Mouse (Mus musculus): ENCODE results near the gene Tom1l1. TPM values are rescaled to one million over a fixed set of nuclear protein-coding genes. Genes with fewer than 3 reads are reported as not detected.

Tom1l1 gene
- polyA plus RNA-seq, 1 experiment from 2014 or later, result 60.7 TPM

DNA sequence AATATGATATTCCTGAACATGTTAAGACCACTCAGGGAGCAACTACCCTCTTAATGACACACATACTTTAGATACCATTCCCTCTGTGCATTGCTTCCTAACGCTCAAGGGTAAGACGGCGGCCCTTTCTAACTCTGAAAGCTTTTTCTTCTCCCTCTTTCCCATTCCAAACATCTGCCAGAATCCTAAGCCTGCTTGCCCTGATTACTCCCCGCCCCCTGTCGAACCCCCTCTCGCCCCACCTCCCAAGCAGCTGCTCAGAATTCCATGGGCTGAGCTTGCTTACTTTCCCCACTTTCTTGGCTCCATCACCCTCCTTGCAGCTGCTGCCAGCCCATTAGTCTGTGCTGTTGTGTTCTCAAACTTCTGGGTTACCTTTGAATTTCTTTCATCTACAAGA, 23.0 kb downstream of the Tom1l1 start:
- Histone ChIP-seq H3K4me1 (replicated peaks; ENCODE audit: control insufficient read depth, insufficient read depth, low read length) (peaks cover 45% of the 10 kb centered on the region), H3K27me3 (replicated peaks; ENCODE audit: control insufficient read depth, insufficient read depth, low read length) (no peaks in the 10 kb centered on the region), H3K4me3 (ENCODE audit: low read depth, low read length) (no peak overlapping the region), H3K27ac (ENCODE audit: low read depth, low read length) (peak overlapping the region; percentile 98), H3K9ac (ENCODE audit: low read depth, low read length) (peak overlapping the region; percentile 64), H3K9me3 (ENCODE audit: control insufficient read depth, low read length) (no peaks in the 10 kb centered on the region), H3K4me2 (peak overlapping the region; percentile 66), H3K36me3 (ENCODE audit: control insufficient read depth, insufficient read depth, low read length) (peaks cover 15% of the 10 kb centered on the region; the same call in 1 of the 2 replicates)
- 46% methylated on average over 6 of the region's 6 CpGs for WGBS
- ATAC-seq (replicated peaks; ENCODE audit: low FRiP score), result no peak
- DNase-seq (ENCODE audit: low spot score), result no peak

- DNase-seq (ENCODE audit: low spot score) (peak; percentile 53), ATAC-seq (replicated peaks; ENCODE audit: low FRiP score) (peak; percentile 88)
- Histone ChIP-seq H3K36me3 (ENCODE audit: control insufficient read depth, insufficient read depth, low read length) (peaks cover 13% of the 10 kb centered on the region; the same call in 1 of the 2 replicates), H3K4me1 (replicated peaks; ENCODE audit: control insufficient read depth, insufficient read depth, low read length) (peaks cover 45% of the 10 kb centered on the region), H3K4me2 (peak overlapping the region; percentile 66), H3K9ac (ENCODE audit: low read depth, low read length) (peak overlapping the region; percentile 64), H3K27ac (ENCODE audit: low read depth, low read length) (peak overlapping the region; percentile 98), H3K4me3 (ENCODE audit: low read depth, low read length) (peak overlapping the region; percentile 12; the same call in 1 of the 2 replicates), H3K9me3 (ENCODE audit: control insufficient read depth, low read length) (no peaks in the 10 kb centered on the region), H3K27me3 (replicated peaks; ENCODE audit: control insufficient read depth, insufficient read depth, low read length) (no peaks in the 10 kb centered on the region)
- whole genome bisulfite sequencing, result 6% methylated on average over 8 of the region's 8 CpGs
These were observed 23.7 kb downstream of the Tom1l1 start for GRCm38 (mm10) chr11:90664345-90664986.

- Histone ChIP-seq H3K4me3 (ENCODE audit: low read depth, low read length) (peak overlapping the region; percentile 12; the same call in 1 of the 2 replicates), H3K36me3 (ENCODE audit: control insufficient read depth, insufficient read depth, low read length) (peaks cover 17% of the 10 kb centered on the region; the same call in 1 of the 2 replicates), H3K4me2 (peak overlapping the region; percentile 66), H3K9me3 (ENCODE audit: control insufficient read depth, low read length) (no peaks in the 10 kb centered on the region), H3K27me3 (replicated peaks; ENCODE audit: control insufficient read depth, insufficient read depth, low read length) (no peaks in the 10 kb centered on the region), H3K27ac (ENCODE audit: low read depth, low read length) (peak overlapping the region; percentile 98), H3K4me1 (replicated peaks; ENCODE audit: control insufficient read depth, insufficient read depth, low read length) (peaks cover 45% of the 10 kb centered on the region), H3K9ac (ENCODE audit: low read depth, low read length) (peak overlapping the region; percentile 64)
- ATAC-seq (replicated peaks; ENCODE audit: low FRiP score) (peak; percentile 9; the same call in 1 of the 2 replicates), DNase-seq (ENCODE audit: low spot score) (no peak)
- 44% methylated on average over 5 of the region's 5 CpGs for WGBS
These were observed 24.4 kb downstream of the Tom1l1 start for GRCm38 (mm10) chr11:90663618-90664297.

GRCm38 (mm10) chr11:90663052-90663451, 25.1 kb downstream of the Tom1l1 start:
- Histone ChIP-seq H3K9me3 (ENCODE audit: control insufficient read depth, low read length) (no peaks in the 10 kb centered on the region), H3K4me2 (peak overlapping the region; percentile 66), H3K36me3 (ENCODE audit: control insufficient read depth, insufficient read depth, low read length) (peaks cover 16% of the 10 kb centered on the region; the same call in 1 of the 2 replicates), H3K4me1 (replicated peaks; ENCODE audit: control insufficient read depth, insufficient read depth, low read length) (peaks cover 45% of the 10 kb centered on the region), H3K27me3 (replicated peaks; ENCODE audit: control insufficient read depth, insufficient read depth, low read length) (no peaks in the 10 kb centered on the region), H3K9ac (ENCODE audit: low read depth, low read length) (peak overlapping the region; percentile 4; the same call in 1 of the 2 replicates), H3K27ac (ENCODE audit: low read depth, low read length) (peak overlapping the region; percentile 98), H3K4me3 (ENCODE audit: low read depth, low read length) (no peak overlapping the region)
- ATAC-seq (replicated peaks; ENCODE audit: low FRiP score), result peak; percentile 76
- WGBS, result 37% methylated on average over 3 of the region's 3 CpGs
- DNase-seq (ENCODE audit: low spot score), result no peak

DNA sequence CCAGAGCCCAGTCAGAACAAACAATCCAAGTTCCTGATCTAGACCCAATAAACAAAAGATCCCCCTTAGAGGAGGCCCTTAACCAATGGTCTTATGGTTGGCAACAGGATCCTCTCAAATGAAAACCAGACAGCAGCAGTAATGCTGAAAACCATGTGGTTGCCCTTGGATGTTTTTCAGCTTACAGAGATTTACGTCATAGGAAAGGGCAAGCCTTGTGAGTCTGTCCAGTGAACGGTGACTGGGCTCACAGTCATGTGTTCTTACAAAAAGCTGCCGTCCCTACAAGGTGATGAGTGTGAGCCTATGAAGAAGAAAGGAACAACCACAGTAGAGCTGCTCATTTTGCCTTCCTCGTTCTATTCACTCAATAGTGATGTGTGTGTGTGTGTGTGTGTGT, 27.5 kb downstream of the Tom1l1 start:
- Histone ChIP-seq H3K4me3 (ENCODE audit: low read depth, low read length) (no peak overlapping the region), H3K9me3 (ENCODE audit: control insufficient read depth, low read length) (no peaks in the 10 kb centered on the region), H3K4me1 (replicated peaks; ENCODE audit: control insufficient read depth, insufficient read depth, low read length) (peaks cover 34% of the 10 kb centered on the region), H3K27ac (ENCODE audit: low read depth, low read length) (no peak overlapping the region), H3K4me2 (no peak overlapping the region), H3K36me3 (ENCODE audit: control insufficient read depth, insufficient read depth, low read length) (peaks cover 33% of the 10 kb centered on the region), H3K27me3 (replicated peaks; ENCODE audit: control insufficient read depth, insufficient read depth, low read length) (no peaks in the 10 kb centered on the region), H3K9ac (ENCODE audit: low read depth, low read length) (no peak overlapping the region)
- ATAC-seq (replicated peaks; ENCODE audit: low FRiP score), result no peak
- 87% methylated on average over 4 of the region's 4 CpGs for WGBS
- no peak for DNase-seq (ENCODE audit: low spot score)

- DNase-seq (ENCODE audit: low spot score), result no peak
- no peaks in the 10 kb centered on the region for H3K27me3 ChIP-seq (replicated peaks; ENCODE audit: control insufficient read depth, insufficient read depth, low read length)
- WGBS, result 92% methylated on average over 12 of the region's 12 CpGs
- no peak overlapping the region for H3K4me3 ChIP-seq (ENCODE audit: low read depth, low read length)
- H3K27ac ChIP-seq (ENCODE audit: low read depth, low read length), result no peak overlapping the region
- no peak overlapping the region for H3K9ac ChIP-seq (ENCODE audit: low read depth, low read length)
- H3K36me3 ChIP-seq (ENCODE audit: control insufficient read depth, insufficient read depth, low read length), result peaks cover 46% of the 10 kb centered on the region
- no peaks in the 10 kb centered on the region for H3K9me3 ChIP-seq (ENCODE audit: control insufficient read depth, low read length)
- no peak for ATAC-seq (replicated peaks; ENCODE audit: low FRiP score)
- H3K4me1 ChIP-seq (replicated peaks; ENCODE audit: control insufficient read depth, insufficient read depth, low read length), result peaks cover 3% of the 10 kb centered on the region
- H3K4me2 ChIP-seq, result no peak overlapping the region
These were observed 30.6 kb downstream of the Tom1l1 start for GRCm38 (mm10) chr11:90657527-90657926.

DNA sequence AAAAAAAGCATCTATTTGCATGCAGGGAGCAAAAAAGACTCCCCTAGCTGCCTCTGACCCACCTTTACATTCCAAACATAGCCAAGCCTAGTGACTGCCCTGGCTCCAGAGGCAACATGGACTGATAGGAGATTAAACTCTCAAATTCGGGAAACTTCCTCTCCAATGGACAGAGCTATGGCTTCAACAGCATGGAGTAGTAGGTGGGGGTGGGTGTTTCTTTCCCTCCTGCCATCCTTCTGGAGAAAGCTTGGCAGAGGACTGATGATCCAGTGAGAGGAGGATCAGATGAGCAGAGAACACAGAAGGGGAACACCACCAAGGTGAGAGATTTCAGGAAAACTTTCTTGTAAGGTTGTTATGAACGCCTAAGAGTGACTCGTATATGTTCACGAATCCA, 35.6 kb downstream of the Tom1l1 start:
- WGBS, result 86% methylated on average over 4 of the region's 4 CpGs
- peaks cover 39% of the 10 kb centered on the region for H3K36me3 ChIP-seq (ENCODE audit: control insufficient read depth, insufficient read depth, low read length)
- H3K4me3 ChIP-seq (ENCODE audit: low read depth, low read length), result no peak overlapping the region

GRCm38 (mm10) chr11:90650231-90650885, 37.8 kb downstream of the Tom1l1 start:
- Histone ChIP-seq H3K9me3 (ENCODE audit: control insufficient read depth, low read length) (no peaks in the 10 kb centered on the region), H3K27me3 (replicated peaks; ENCODE audit: control insufficient read depth, insufficient read depth, low read length) (no peaks in the 10 kb centered on the region), H3K4me2 (no peak overlapping the region), H3K4me3 (ENCODE audit: low read depth, low read length) (no peak overlapping the region), H3K4me1 (replicated peaks; ENCODE audit: control insufficient read depth, insufficient read depth, low read length) (no peaks in the 10 kb centered on the region), H3K27ac (ENCODE audit: low read depth, low read length) (no peak overlapping the region), H3K36me3 (ENCODE audit: control insufficient read depth, insufficient read depth, low read length) (peaks cover 29% of the 10 kb centered on the region), H3K9ac (ENCODE audit: low read depth, low read length) (no peak overlapping the region; the same call in 1 of the 2 replicates)
- DNase-seq (ENCODE audit: low spot score) (no peak), ATAC-seq (replicated peaks; ENCODE audit: low FRiP score) (no peak)
- WGBS, result 72% methylated on average over 9 of the region's 9 CpGs

More for the DNA sequence above, 35.6 kb downstream of the Tom1l1 start:
- DNase-seq (ENCODE audit: low spot score) (no peak), ATAC-seq (replicated peaks; ENCODE audit: low FRiP score) (no peak)
- Histone ChIP-seq H3K9me3 (ENCODE audit: control insufficient read depth, low read length) (no peaks in the 10 kb centered on the region), H3K27ac (ENCODE audit: low read depth, low read length) (no peak overlapping the region), H3K4me2 (no peak overlapping the region), H3K9ac (ENCODE audit: low read depth, low read length) (no peak overlapping the region), H3K27me3 (replicated peaks; ENCODE audit: control insufficient read depth, insufficient read depth, low read length) (no peaks in the 10 kb centered on the region), H3K4me1 (replicated peaks; ENCODE audit: control insufficient read depth, insufficient read depth, low read length) (no peaks in the 10 kb centered on the region)
